Mouse (Mus musculus): ENCODE results near the gene Flvcr2.

- TF ChIP-seq CTCF (IDR thresholded peaks at IDR 0.05; ENCODE audit: extremely low read depth, insufficient read depth, insufficient read length, insufficient replicate concordance) = no peak
- TF ChIP-seq POLR2A (IDR thresholded peaks at IDR 0.05; ENCODE audit: low read depth, low read length) = no peak
Measured at GRCm38 (mm10) chr12:85794094-85794493, 47.8 kb downstream of the Flvcr2 start.

Data from spleen, adult 2 months (tissue).